Mouse (Mus musculus) brain, embryonic 14.5 days (tissue): ENCODE measurements around the gene Mapre3. TPM values are rescaled to one million over a fixed set of nuclear protein-coding genes. Genes with fewer than 3 reads are reported as not detected.
A peak's percentile ranks its signal among the peaks of the same experiment; 100 is the strongest.

Experiments used
- DNase-seq: peaks from one replicate; pipeline ENCODE4 v3.0.0-alpha.2; 2011; ENCODE audit warnings: low read depth
- CTCF ChIP-seq: fragments of 200-500 bp; IDR thresholded peaks from 2 replicates; pipeline ENCODE4 v1.5.1; 2012; ENCODE audit warnings: inconsistent platforms, mild to moderate bottlenecking, moderate library complexity, borderline replicate concordance; ENCODE audit not compliant: insufficient read depth, insufficient read length; ENCODE audit errors: extremely low read depth
- POLR2A ChIP-seq: fragments of 200-500 bp; IDR thresholded peaks from 2 replicates; pipeline ENCODE4 v1.6.1; 2012; ENCODE audit warnings: mild to moderate bottlenecking, inconsistent platforms, borderline replicate concordance; ENCODE audit not compliant: poor library complexity, insufficient read depth, insufficient read length, severe bottlenecking; ENCODE audit errors: extremely low read depth
- polyA plus RNA-seq: library from polyadenylated mRNA; depleted of rRNA; stranded (reverse); fragments of >200 nt; gene quantifications from 2 replicates; pipeline ENCODE4 v1.2.3, GENCODE M21; 2012

Gene Mapre3
- polyA plus RNA-seq, 1 experiment = 172 TPM

GRCm38 (mm10) chr5:30833416-30833815 is 19.0 kb downstream of the Mapre3 start:
- TF ChIP-seq CTCF (no peak), POLR2A (no peak)
- DNase-seq = no peak

DNA sequence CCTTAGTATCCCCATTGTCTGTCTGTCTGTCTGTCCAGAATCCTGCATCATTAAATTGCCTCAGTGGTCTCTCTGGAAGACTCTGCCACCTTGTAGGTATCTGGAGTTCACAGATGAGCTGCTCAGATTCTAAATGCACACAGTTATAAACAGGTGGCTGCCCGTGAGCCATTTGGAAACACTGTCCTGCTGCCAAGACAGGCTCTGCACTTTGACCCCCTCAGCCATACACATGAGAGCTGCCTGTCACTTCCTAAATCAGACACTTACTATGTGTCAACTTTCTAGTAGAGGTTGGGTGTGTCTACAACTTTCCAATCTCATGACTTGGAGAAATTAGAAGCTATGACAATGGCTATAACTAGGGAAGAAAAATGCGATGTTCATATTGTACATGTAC is 25.3 kb downstream of the Mapre3 start:
- DNase-seq = no peak
- TF ChIP-seq CTCF (no peak), POLR2A (no peak)

GRCm38 (mm10) chr5:30841896-30842295 is 27.5 kb downstream of the Mapre3 start:
- no peak for DNase-seq
- no peak for TF ChIP-seq POLR2A
- TF ChIP-seq CTCF = no peak

DNA sequence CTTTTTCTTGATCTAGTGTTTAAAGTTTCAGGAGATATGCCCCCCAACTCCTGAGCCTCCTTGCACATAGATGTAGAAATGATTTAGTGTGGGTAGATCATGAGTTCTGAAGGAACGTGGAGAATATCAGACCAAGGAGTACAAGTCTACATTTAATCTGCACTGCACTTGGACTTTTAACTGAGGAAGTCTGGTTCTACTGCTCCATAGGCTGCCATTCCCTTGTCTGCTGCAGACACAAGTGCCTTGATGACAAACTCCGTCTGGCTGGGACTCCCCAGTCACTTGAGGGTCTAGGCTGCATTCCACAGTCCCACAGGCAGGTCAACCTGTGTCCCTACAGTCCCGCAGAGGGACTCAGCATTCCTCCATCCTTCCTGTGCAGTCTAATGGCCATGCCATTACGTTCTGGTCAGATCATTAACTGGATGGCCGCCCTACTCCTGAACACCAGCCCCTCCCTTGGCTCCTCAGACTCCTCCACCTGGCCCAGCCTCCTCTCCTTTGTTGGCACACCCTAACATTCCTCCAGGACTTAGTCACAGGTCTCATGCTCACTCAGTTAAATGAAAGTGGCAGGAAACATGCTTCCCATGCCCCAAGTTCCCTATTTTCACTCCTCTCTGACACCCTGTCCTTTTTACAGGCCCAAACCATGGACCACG is 35.6 kb downstream of the Mapre3 start:
- TF ChIP-seq POLR2A (no peak), CTCF (no peak)
- no peak for DNase-seq

DNA sequence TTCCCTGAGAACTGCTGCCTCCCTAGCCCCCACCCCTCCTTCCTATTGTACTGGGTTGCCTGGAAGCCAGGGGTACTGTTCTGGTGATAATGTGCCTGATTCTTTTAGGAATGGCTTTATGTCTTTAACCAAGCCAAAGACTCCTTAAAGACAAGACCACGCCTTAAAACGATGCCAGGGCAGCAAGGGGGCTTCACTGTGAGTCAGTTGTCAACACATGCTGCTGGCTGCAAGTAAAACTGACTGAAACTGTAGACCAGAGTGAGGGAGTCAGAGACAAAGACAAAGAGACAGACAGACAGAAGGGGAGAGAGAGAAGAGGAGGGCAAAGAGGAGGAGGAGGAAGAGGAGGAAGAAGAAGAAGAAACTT is 36.1 kb downstream of the Mapre3 start:
- DNase-seq = no peak
- no peak for TF ChIP-seq POLR2A

DNA sequence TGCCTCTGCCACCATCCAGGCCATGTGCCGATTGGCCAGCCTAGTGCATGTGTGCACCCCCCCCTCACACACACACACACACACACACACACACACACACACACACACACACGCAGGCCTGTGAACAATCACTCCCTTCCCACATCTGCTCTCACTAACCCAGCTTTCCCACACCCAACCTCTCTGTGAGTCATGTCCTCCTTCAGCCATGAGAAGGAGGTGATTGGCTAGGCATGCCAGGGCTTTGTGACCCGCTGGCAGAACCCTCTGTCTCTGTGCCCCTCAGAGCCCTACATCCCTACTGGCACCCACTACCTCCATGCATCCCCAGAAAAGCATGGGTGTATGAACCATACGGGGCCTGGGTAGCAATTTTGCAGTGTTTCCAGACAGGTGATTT is 39.1 kb downstream of the Mapre3 start:
- TF ChIP-seq POLR2A (no peak), CTCF (no peak)
- DNase-seq = no peak

DNA sequence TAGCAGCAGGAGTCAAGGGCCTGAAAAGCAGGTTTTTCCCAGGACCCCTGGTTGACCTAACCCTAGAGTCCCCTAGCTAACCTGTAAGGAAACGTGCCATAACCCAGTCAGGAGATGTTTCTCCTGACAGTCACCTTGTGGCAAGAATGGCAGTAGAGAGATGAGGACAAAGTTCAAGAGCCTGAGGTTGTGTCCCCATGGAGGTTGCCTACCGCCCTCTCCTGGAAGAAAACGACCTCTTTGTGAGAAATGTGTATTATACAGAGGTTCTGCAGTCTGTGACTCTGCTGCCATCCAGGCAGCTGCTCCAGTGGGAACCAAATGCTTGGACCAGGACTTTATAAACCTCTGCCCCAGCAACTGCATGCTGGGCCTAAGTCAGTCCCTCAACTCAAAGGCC is 41.2 kb downstream of the Mapre3 start:
- DNase-seq = no peak
- TF ChIP-seq CTCF = peak; percentile 2; the same call in 1 of the 2 replicates
- TF ChIP-seq POLR2A = no peak

GRCm38 (mm10) chr5:30856124-30856523 is 41.7 kb downstream of the Mapre3 start:
- no peak for DNase-seq
- TF ChIP-seq POLR2A (no peak), CTCF (peak; percentile 21; the same call in 1 of the 2 replicates)

- no peak for DNase-seq
- TF ChIP-seq POLR2A = no peak
- TF ChIP-seq CTCF = no peak
Observed at GRCm38 (mm10) chr5:30863852-30864251, 49.4 kb downstream of the Mapre3 start.

DNA sequence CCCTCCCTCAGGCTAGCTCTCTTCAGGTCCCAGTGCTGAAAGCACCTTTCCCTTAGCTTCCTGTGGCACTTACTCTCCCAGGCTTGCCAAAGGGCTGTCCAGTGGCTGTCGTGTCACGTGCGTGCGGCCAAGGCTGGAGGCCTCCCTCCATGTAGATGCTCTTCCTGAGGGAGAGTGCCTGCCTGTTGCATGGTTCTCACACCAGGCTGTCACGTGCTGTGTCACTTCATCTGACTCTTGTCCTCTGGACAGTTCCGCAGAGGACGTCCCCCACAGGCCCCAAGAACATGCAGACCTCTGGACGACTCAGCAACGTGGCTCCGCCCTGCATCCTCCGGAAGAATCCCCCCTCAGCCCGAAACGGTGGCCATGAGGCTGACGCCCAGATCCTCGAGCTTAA is 49.9 kb downstream of the Mapre3 start:
- no peak for DNase-seq
- TF ChIP-seq POLR2A (no peak), CTCF (no peak)

- DNase-seq = no peak
- no peak for TF ChIP-seq POLR2A
- TF ChIP-seq CTCF = no peak
Observed at GRCm38 (mm10) chr5:30866871-30867270, 52.4 kb downstream of the Mapre3 start.

DNA sequence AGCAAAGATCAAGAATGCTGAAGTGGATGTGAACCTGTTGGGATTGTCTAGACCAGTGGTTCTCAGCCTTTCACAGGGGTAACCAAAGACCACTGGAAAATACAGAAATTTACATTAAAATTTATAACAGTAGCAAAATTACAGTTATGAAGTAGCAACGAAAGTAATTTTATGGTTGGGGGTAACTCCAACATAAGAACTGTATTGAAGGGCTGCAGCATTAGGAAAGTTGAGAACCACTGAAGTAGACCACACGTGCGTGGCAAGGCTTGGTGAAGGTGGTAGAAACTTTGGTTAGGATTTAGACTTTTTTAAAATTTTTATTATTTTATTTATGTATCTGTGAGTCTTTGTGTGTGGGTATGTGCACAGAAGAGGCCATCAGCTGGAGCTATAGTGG is 53.3 kb downstream of the Mapre3 start, which contains the start of gene Tmem214:
Tmem214 (plus strand) TSS at position 301 of the 400 bp plus-strand sequence.
- DNase-seq = no peak
- no peak for TF ChIP-seq CTCF
- no peak for TF ChIP-seq POLR2A

DNA sequence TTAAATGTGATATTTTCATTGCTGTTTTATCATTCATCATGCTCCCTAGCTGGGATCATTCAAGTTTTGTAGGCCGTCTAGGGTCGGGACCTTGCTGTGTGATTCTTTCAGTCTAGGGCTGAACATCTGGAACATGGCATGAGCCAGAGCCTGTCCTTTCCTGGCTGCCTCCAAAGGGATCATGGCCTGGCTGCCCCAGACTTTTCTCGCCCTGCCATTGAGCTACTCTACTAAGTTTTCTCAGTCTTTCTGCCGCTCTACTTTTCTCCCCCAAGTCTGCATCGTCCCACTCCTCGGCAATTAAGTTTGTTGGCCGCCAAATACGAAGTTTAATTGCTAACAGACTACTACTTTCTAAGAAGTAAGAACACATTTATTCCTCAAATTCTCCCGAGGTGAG is 54.5 kb downstream of the Mapre3 start:
- no peak for TF ChIP-seq CTCF
- TF ChIP-seq POLR2A = no peak
- no peak for DNase-seq

DNA sequence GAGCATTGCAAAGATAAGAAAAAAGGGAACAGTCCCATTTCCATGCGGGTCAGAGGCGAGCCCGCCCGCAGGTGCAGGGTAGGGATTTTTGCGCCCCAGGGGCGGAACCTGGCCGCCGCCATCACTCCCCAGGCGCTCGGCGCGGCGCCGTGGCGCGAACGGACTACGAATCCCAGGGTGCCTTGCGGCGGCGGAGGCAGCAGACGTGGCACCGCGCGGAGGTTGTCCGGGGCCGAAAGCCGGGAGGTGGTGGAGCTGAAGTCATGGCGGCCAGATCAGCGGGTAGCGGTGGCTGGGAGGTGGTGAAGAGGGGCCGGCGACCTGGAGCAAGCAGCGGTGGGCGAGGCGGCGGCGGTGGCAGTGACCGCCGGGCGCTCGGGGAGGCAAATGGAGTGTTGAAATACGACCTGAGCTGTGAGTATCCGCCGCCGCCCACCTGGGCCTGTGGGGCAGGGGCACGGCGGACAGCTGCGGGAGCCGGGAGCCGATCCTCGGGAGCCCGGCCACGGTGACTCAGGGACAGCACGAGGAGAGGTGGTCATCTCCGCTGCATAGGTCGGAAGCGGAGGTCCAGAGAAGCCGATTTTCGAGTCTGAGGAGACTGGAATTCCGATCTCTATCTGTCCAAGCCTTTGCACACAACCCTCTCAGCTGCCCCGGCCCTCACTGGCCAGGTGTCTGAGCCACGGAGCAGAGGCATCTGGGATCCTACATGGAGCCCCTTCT is 55.1 kb downstream of the Mapre3 start:
- DNase-seq = peak; percentile 92
- TF ChIP-seq POLR2A (peak; percentile 79; the same call in 1 of the 2 replicates), CTCF (no peak)

DNA sequence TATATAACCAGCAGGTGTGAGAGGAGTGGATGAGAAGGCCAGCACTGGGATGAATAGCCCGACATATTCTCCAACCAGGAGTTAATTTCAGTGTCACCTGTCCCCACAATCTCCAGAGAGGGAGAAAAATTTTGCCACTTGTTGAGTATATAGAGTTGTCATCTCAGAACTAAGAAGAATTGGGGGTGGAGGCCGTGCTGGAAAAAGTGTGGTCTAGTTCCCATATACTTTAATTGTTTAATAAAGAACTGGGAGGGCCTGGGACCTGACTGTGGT is 55.6 kb downstream of the Mapre3 start:
- DNase-seq = no peak
- TF ChIP-seq POLR2A (no peak), CTCF (no peak)

DNA sequence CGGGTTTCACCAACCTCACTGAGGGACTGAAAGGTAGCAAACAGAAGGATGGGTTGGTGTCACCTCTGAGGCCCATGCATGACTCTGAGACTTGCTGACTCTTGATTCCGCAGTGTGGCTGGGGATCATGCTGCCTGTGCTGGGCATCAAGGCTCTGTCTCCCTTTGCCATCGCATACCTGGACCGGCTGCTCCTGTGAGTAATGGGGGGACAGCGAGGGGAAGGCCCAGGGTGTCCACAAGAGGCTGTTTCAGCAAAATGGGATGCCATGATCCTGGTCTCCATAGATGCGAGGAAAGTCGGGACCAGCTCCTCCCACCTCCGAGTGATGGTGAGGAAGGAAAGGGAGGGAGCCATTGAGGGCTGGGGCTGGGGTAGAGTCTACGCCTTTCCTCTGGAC is 58.1 kb downstream of the Mapre3 start:
- TF ChIP-seq POLR2A = no peak
- TF ChIP-seq CTCF = no peak

More for the DNA sequence above, 58.1 kb downstream of the Mapre3 start:
- no peak for DNase-seq
